Mouse (Mus musculus): ENCODE results near the gene Padi4. TPM values are rescaled to one million over a fixed set of nuclear protein-coding genes. Genes with fewer than 3 reads are reported as not detected.

Gene Padi4
- total RNA-seq, 2 experiments from 2014 or later = 0.63 to 0.74 TPM

DNA sequence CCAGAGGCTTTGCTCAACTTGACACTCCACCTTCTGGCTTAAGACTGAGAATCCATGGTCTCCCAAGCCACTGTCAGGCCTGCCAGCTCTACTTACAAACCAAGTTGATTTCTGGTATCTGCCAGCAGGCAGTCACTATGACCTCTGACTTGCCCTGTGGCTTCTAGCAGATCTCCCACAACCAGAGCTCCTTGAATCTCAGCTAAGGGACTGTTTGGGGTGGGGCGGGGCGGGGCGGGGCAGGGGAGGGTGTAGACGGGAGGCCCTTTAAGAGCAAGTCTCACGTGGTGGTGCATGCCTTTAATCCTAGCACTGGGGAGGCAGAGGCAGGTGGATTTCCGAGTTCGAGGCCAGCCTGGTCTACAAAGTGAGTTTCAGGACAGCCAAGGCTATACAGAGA lies 41.2 kb downstream of the Padi4 start:
- DNase-seq = no peak

- DNase-seq = no peak
Observed at GRCm38 (mm10) chr4:140731654-140732053, 42.4 kb downstream of the Padi4 start.

GRCm38 (mm10) chr4:140726907-140727306 lies 47.1 kb downstream of the Padi4 start:
- no peak for DNase-seq

DNA sequence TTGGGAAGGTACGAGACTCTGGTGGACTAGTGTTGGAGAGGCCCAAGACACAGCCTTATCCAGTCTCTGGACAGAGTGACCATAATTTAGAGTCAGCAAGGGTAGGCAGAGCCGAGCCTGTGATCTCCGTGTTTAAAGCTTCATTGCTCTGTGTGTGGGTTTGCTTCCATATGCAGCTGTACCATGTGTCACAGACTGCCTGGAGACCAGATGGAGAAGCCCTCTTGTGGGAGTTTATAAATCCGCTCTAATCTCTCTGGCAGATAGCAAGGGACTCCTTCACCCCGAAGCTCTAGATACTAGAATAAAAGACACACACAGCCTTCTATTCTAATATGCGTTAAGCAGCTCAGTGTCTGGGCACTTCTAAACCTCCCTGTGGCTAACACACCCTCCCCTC lies 49.3 kb downstream of the Padi4 start:
- no peak for DNase-seq

GRCm38 (mm10) chr4:140723801-140724200 lies 50.2 kb downstream of the Padi4 start:
- peak; percentile 63 for DNase-seq

DNA sequence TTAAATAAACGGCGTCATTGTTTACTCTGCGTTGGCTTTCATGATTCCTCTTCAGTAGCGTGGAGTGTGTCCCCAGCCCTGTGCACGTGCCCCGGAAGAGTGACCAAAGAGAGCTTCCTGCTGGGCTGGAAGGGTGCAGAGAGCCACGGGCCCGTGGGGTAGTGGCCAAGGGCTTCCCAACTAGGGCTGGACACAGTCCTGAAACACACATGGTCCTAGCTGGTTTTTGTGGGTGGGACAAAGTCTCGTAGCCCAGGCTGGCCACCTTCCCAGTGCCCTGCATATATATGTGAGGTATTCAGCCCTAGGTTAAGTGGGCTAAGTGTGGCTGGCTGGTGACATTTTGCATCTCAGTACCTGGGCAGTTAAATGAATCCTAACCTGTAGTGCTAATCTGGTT lies 50.8 kb downstream of the Padi4 start:
- no peak for DNase-seq

GRCm38 (mm10) chr4:140722710-140723109 lies 51.3 kb downstream of the Padi4 start:
- DNase-seq = no peak

DNA sequence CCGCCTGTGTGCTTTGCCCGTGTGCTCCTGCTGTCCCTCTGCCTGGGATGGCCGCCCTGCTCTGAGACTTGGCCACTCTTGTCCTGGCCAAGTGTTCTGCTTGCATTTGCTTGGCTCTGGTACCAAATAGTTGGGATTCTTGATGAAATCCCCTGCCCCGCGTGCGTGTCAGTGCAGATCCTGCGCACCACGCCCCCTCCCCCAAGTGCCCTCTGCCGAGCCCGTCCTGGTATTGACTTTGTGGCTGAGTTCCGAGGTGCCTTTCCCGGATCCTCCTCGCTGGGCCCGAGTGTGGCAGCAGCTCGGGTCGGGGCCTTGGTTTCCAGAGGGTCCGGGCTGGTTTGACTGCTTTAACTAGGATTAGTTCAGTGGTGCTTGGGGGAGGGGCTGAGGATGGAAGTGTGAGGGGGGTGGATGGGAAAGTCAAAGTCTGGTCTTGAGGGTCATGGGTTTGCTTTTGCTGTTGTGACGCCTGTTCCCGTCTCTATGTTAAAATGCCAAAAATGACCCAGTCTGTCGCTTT lies 52.0 kb downstream of the Padi4 start:
- no peak for DNase-seq

DNA sequence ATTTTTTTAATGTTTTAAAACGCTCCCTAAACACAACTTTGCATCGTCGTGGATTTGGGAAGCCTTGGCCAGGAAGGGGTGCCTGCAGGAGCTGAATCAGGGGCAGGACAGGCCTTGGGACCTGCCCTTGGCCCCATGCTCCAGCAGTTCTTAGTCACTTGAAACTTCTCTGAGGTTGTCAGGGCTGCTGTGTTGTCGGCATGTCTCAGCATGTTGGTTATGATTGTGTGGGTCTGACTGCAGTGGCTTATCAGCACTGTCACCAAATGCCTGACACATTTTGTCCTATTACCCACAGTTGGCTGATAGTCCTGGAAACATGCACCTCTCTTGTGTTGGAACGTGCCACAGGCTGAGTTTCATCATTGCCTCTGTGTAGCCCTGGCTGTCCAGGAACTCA lies 53.9 kb downstream of the Padi4 start:
- no peak for DNase-seq

DNA sequence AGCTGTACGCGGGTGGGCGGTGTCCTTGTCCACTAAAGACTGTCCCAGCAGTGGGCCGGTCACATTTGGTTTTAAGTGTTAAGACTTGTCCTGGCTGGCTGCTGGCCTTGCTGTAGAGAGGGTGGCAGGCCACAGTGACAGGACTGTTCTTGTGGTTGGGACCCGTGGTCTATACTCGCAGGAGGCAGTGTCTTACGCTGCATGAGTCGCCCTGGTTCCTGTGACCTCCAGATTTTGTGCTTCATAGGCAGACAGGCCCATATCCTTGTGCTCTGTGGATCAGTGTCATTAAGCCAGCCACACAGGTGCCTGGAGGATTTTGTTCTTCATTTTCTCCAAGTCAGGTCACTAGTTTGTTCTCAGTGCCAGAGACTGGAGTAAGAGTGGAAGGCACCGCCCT lies 55.6 kb downstream of the Padi4 start:
- DNase-seq = no peak

DNA sequence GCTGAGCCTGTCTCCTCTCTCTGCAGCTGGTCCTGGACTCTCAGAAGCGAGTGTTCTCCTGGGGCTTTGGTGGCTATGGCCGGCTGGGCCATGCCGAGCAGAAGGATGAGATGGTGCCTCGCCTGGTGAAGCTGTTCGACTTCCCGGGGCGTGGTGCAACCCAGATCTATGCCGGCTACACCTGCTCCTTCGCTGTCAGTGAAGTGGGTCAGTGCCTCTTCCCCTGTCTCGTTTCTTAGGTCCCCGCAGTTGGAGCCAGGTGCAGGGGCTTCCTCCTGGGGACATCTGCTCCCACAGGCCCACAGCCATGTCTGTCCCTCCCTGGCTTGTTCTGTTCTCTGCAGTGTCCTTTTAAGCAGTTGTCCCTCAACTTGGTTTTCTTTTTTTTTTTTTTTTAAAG lies 57.0 kb downstream of the Padi4 start:
- no peak for DNase-seq

GRCm38 (mm10) chr4:140714586-140714985 lies 59.5 kb downstream of the Padi4 start:
- DNase-seq = no peak

GRCm38 (mm10) chr4:140713480-140714365 lies 60.3 kb downstream of the Padi4 start:
- peak; percentile 98 for DNase-seq

- peak; percentile 37 for DNase-seq
Observed at GRCm38 (mm10) chr4:140711360-140711759, 62.7 kb downstream of the Padi4 start.

DNA sequence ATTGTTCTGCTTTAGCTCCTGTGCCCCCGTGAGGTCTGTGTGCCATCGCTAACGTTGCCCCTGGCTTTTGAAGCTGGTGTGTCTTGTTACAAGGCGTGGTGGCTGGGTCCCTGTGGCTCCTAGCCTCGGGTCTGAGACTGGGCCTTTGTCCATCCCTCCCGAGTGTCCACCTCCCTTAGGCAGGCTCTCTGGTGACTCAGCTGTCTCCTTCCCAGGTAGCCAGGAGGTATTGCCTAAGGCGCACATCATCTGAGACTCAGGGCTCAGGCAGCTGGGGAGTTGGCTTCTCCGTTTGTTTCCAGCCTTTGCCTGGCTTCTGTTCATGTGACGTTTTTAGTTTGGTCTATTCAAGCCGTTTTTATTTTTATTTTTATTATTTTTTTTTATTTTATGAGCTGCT lies 63.3 kb downstream of the Padi4 start:
- DNase-seq = no peak

GRCm38 (mm10) chr4:140709617-140710016 lies 64.4 kb downstream of the Padi4 start:
- no peak for DNase-seq

DNA sequence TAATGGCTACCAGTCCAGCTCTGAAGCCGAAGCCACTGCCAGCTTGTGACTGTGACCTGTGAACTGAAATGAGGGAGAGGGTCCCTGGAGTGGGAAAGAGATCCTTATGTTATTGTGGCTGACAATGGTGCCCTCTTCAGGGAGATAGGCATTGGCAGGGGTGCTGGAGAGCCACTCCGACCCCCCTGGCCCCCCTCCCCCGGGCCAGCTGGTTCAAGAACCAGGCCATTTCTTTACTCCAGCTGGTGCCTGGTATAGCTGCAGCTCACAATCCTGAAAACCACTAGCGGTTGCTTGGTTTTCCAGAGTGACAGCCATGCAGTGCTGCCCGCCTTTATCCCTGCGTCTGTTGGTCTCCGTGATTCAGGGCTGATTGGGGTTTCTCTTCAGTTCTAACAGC lies 64.9 kb downstream of the Padi4 start:
- DNase-seq = no peak

DNA sequence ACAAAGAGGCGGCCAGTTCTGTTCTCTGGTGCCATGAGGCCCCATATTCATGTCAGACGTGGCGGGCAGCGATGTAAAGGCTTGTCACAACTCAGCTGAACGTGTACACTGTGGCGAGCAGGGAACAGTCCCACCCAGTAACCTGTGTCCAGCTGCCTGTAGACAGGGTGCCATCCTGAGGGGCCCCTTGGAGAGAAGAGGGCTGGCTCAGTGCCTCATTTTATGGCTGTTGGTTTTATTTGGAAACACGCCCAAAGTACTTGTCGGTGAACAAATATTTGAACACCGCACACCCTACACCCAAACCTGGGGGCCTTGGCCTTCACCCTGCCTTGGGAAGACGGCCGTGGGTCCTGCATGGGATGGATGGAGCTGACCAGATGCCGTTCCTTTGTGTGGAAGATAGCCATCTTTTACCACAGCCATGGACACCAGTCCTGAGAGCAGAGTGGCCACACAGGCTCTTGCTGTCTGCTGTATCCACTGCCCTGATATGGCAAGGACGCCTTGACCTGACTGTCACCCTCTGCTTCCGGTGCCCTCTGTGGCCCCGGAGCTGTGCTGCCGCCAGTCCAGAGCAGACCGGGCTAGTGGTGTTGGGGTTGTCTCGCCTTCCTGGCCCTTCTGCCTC lies 65.6 kb downstream of the Padi4 start:
- DNase-seq = no peak

- DNase-seq = no peak
Observed at GRCm38 (mm10) chr4:140707615-140708014, 66.4 kb downstream of the Padi4 start.

GRCm38 (mm10) chr4:140704166-140704565 lies 69.9 kb downstream of the Padi4 start:
- no peak for DNase-seq

DNA sequence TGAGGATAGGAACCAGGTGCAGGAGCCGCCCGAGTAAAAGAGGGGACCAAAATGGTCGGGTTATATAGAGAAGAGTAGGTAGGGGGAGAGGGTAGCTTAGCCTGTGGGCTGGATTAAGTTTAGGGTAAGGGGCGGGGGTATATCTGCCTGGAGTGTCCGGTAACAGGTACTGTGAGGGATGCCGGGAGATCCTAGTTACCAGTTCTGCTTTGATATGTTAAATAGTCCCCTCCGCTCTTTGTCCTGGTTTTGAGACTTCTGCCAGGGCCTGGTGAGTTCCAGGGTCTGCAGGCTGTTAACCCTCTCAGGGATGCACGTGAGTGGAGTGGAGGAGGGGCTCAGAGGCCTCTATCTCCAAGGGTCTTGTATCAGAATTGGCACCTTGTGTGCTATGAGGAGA lies 70.4 kb downstream of the Padi4 start:
- DNase-seq = no peak

GRCm38 (mm10) chr4:140702611-140703327 lies 71.3 kb downstream of the Padi4 start:
- peak; percentile 90 for DNase-seq

Data from heart, postnatal 4 days (tissue).